Mouse (Mus musculus): ENCODE measurements around the gene 5530400C23Rik. TPM values are rescaled to one million over a fixed set of nuclear protein-coding genes. Genes with fewer than 3 reads are reported as not detected.
"Not testable (repeated sequence)": the region's sequence is repeated elsewhere in the genome, so short reads cannot be mapped to it uniquely, and the experiment has no call there.

The 5530400C23Rik gene
- not detected in 2 replicates for polyA plus RNA-seq (2015; fragmentation: Nextera tagmentation; extraction: Ambion mirVana)

DNA sequence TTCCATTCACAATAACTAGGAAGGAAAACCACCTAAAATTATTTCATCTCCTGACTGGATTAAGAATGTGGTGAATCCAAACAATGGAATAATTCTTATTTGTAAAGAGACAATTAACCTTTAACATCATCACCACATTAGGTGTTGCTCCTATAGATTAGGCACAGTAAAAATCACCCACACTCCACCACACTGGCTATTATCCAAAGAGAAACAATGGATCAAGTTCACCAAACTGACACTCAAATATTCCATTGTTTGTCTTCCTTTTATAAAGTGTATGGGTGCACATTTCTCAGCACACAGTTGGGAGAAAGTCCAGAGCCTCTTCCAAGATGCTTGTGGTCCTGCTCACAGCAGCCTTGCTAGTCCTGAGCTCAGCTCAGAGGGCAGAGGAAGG, at the start of gene 5530400C23Rik:
TSS of gene 5530400C23Rik (plus strand) at position 301 of the 400 bp plus-strand sequence.
- H3K4me2 ChIP-seq; H3K27ac ChIP-seq (replicated peaks); H3K4me1 ChIP-seq (replicated peaks); ATAC-seq (ENCODE audit: low read depth); H3K9ac ChIP-seq; H3K27me3 ChIP-seq; H3K9me3 ChIP-seq; H3K4me3 ChIP-seq; H3K36me3 ChIP-seq: not testable (repeated sequence)

DNA sequence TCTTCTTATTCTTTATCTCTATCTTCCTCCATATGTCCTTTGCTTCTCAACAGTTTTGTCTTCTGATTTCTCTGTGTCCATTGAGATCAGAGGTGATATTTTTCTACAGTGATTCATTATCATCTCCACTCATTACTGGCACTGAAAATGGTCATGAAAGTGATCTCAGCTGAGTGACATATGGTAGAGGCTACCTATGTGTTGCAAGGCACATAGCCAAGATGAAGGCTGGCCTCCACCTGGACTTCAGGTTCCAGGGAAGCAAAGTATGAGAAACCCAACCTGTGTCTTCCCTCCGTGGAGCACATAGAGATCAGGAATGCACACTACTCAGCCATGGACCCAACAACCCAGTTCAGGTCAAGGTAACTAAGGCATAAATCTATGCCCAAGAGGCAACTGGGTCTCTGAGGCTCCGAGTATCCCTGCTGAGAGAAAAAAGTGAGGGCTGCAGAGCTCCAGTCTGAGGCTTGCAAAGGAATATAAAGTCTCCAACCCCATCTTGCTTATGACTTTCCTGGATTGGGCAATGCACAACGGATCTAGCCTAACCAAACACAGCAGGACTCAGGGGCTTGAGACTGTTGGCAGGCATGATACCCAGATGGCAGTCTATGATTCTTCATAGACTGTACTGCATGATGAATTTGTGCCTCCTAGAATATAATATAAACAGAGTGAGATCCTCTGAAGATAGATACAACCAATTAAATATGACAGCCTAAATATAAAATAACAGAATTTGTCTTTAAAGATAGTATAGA, 14.1 kb downstream of the 5530400C23Rik start:
- no peaks in the 10 kb centered on the region for H3K27me3 ChIP-seq
- no peaks in the 10 kb centered on the region for H3K4me1 ChIP-seq (replicated peaks)
- WGBS = 78% methylated on average over 3 of the region's 3 CpGs
- no peak for ATAC-seq (ENCODE audit: low read depth)
- no peak overlapping the region for H3K9ac ChIP-seq
- no peak overlapping the region for H3K4me3 ChIP-seq
- H3K4me2 ChIP-seq = no peak overlapping the region
- H3K36me3 ChIP-seq = no peaks in the 10 kb centered on the region
- no peaks in the 10 kb centered on the region for H3K9me3 ChIP-seq
- H3K27ac ChIP-seq (replicated peaks) = no peak overlapping the region

GRCm38 (mm10) chr6:133313896-133314295, 21.9 kb downstream of the 5530400C23Rik start:
- WGBS = 86% methylated on average over 2 of the region's 2 CpGs
- not testable (repeated sequence) for H3K9ac ChIP-seq; H3K4me1 ChIP-seq (replicated peaks); H3K9me3 ChIP-seq; H3K4me3 ChIP-seq; H3K4me2 ChIP-seq; H3K36me3 ChIP-seq; H3K27me3 ChIP-seq; ATAC-seq (ENCODE audit: low read depth); H3K27ac ChIP-seq (replicated peaks)

DNA sequence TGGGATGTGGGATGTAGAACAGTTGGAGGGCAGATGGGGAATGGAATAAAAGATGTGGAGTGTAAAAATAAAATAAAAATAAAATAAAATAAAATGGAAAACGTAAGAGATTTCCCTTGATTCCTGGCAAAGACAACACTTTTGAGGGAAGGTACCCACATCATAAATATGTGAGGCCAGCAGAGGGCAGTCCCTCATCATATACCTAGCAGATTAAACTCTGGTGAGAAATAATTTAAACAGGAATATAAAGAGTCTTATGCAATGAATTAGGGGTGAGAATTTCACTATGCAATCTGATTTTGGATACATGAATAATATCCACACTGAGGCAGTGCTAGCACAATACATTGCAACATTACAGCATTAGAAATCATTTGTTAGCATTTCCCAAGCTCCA, 46.5 kb downstream of the 5530400C23Rik start:
- no peaks in the 10 kb centered on the region for H3K27me3 ChIP-seq
- H3K9ac ChIP-seq = no peak overlapping the region
- no peaks in the 10 kb centered on the region for H3K36me3 ChIP-seq
- H3K4me2 ChIP-seq = no peak overlapping the region
- no peak for ATAC-seq (ENCODE audit: low read depth)
- 76% methylated on average over 1 of the region's 1 CpGs for WGBS
- no peaks in the 10 kb centered on the region for H3K9me3 ChIP-seq
- H3K4me3 ChIP-seq = no peak overlapping the region
- no peaks in the 10 kb centered on the region for H3K4me1 ChIP-seq (replicated peaks)
- H3K27ac ChIP-seq (replicated peaks) = no peak overlapping the region

GRCm38 (mm10) chr6:133341731-133342130, 49.7 kb downstream of the 5530400C23Rik start:
- WGBS = 71% methylated on average over 5 of the region's 5 CpGs

More at GRCm38 (mm10) chr6:133341731-133342130, 49.7 kb downstream of the 5530400C23Rik start:
- H3K27ac ChIP-seq (replicated peaks); H3K27me3 ChIP-seq; H3K4me3 ChIP-seq; H3K4me1 ChIP-seq (replicated peaks); H3K9ac ChIP-seq; H3K36me3 ChIP-seq; H3K9me3 ChIP-seq; H3K4me2 ChIP-seq; ATAC-seq (ENCODE audit: low read depth): not testable (repeated sequence)

Other genes with a start within 250 kb of the 5530400C23Rik start
- gene Tas2r140, start 236.4 kb upstream of the 5530400C23Rik start, polyA plus RNA-seq (2015; fragmentation: Nextera tagmentation; extraction: Ambion mirVana) = not detected in 2 replicates
- 120 and 134 TPM in 2 replicates for gene Smim10l1, start 187.3 kb upstream of the 5530400C23Rik start, polyA plus RNA-seq (2015; fragmentation: Nextera tagmentation; extraction: Ambion mirVana)